Mouse (Mus musculus): Measurements from ENCODE around the gene Pitpnm2. TPM values are rescaled to one million over a fixed set of nuclear protein-coding genes. Genes with fewer than 3 reads are reported as not detected.

Pitpnm2 gene
- polyA plus RNA-seq, 1 experiment, result 21.8 TPM

DNA sequence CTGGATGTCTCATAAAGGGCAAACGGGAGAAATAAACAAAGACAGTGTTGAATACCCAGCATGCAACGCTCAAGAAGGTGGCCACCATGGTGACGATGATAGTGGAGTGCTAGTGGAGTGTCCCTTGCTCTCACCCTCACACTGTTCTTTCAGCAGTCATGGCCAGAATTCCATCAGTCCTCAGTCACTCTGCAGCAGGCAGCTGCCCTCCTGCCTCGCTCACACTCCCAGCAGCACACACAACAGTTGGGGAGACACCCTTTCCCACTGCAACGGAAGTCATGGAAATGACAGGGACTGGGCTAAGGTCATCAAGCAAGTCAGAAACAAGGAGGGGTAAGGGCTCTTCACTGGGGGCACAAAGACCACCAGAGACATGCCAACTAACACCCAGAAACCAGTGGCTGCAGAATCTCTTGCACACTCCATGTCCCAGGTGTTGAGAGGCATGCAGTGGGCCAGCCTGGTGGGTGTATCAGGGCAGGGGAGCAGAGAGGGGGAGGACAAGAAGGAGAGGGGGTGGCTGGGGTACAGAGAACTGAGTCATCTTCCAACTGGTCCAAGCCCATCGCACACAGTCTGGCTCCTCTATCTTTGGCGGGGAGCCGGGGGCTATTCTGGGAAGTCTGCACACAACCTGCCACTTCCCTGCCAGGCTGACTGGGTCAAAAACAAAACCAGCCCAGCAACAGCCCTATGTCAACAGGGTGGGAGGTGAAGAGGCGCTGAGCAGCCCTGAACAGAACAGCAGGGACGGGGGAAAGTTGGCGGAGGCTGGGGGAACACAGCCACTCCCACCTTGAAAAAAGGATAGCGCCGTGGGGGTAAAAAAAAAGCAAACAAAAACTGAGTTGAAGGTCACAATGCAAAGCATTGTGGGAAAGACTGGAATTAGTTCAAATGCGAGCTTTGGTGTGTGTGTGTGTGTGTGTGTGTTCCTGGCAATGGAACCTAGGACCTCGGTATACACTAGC, 76.3 kb downstream of the Pitpnm2 start:
- H3K4me1 ChIP-seq (ENCODE audit: control insufficient read depth, insufficient read depth, insufficient read length, low read length), result peaks cover 30% of the 10 kb centered on the region
- no peak overlapping the region for H3K4me3 ChIP-seq (ENCODE audit: insufficient read depth, low read depth, low read length)

DNA sequence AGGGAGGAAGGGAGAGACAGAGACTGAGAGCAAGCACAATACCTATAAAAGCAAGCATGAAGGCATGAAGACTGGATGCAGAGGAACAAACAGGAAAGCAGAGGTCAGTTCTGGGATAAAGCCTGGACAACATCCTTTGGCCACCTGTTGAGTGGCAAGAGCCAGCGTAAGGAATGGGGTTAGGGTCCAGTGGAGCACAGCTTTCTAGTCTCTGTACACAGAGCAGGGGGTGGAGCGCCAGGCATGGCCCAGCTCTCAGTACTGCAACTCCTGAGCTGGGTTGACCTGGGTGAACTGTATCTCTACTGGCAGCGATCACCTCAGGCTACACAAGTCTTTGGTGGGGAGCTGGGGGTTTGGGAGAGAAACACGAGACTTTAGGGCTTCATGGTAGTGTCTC, 77.3 kb downstream of the Pitpnm2 start:
- Histone ChIP-seq H3K27ac (replicated peaks; ENCODE audit: low read depth, low read length) (peak overlapping the region; percentile 37), H3K4me3 (ENCODE audit: insufficient read depth, low read depth, low read length) (no peak overlapping the region), H3K4me1 (ENCODE audit: control insufficient read depth, insufficient read depth, insufficient read length, low read length) (peaks cover 29% of the 10 kb centered on the region)

More for the DNA sequence above, 76.3 kb downstream of the Pitpnm2 start:
- peak overlapping the region; percentile 92 for H3K27ac ChIP-seq (replicated peaks; ENCODE audit: low read depth, low read length)

DNA sequence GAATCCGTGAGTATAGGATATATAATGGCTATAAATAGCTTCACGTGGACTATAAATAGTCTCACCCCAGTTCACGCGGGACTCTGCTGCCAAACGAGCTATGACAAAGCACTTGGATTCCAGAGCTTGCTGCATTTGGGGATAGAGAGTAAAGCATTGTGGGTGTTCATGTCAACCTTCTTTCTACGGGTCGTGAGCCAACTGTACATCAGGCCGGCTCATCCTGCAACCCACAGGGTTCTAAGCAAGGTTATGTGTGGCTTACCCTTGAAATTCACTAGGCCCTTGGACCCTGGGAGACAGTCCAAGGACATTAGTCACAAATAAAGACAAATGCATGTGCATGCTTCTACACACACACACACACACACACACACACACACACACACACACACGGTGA, 77.8 kb downstream of the Pitpnm2 start:
- H3K4me1 ChIP-seq (ENCODE audit: control insufficient read depth, insufficient read depth, insufficient read length, low read length), result peaks cover 29% of the 10 kb centered on the region
- peak overlapping the region; percentile 37; the same call in 1 of the 2 replicates for H3K27ac ChIP-seq (replicated peaks; ENCODE audit: low read depth, low read length)
- H3K4me3 ChIP-seq (ENCODE audit: insufficient read depth, low read depth, low read length), result no peak overlapping the region

DNA sequence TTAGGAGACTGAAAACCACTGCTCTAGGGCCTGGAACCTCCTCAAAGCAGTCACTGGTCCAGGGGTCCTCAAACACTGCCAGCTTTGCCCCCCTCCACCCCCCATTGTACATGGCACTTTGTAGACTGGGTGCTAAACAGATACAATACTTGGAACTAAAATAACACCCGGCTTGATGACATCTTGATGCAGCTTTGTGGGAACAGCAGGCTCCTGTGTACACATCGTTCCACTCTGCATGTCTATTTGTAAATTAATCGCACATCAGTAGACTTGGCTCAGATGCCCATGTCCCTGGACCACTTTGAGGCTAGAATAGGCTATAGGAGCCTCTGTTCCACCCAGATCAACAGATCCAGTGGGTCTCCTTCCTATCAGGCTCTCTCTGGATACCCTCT, 80.3 kb downstream of the Pitpnm2 start:
- H3K4me1 ChIP-seq (ENCODE audit: control insufficient read depth, insufficient read depth, insufficient read length, low read length), result peaks cover 37% of the 10 kb centered on the region
- H3K27ac ChIP-seq (replicated peaks; ENCODE audit: low read depth, low read length), result no peak overlapping the region
- H3K4me3 ChIP-seq (ENCODE audit: insufficient read depth, low read depth, low read length), result no peak overlapping the region

DNA sequence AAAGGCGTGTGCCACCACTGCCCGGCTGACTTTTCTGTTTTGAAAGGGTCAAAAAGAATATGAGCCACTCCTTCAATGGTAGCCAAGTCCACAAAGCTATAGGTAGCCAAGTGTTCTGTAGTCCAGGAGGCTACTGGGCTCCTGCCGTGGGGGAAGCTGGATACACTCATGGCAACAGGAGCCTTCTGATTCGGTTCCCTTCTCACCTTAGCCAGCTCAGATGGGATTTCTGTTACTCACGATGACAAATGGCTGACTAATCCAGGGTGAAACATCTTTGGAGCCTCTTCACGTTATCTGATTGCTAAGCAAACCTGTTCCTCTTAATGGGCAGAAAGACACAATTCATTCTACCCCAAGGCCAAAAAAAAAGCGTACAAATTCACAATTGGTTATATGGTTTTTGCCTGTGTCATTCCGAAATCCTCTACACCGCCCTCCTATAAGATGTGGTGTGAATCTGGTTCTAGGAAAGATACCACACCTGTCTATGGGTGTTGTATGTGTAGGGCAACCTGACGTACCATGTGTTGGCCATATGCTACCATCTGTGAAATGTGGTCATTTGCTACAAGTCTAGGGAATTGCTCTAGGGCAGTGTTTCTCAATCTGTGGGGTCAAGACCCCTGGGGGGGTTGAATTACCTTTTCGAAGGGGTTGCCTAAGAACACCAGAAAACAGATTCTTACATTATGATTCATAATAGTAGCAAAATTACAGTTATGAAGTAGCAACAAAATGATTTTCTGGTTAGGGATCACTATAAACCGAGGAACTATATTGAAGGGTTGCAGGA, 80.9 kb downstream of the Pitpnm2 start:
- H3K4me1 ChIP-seq (ENCODE audit: control insufficient read depth, insufficient read depth, insufficient read length, low read length), result peaks cover 31% of the 10 kb centered on the region
- no peak overlapping the region for H3K27ac ChIP-seq (replicated peaks; ENCODE audit: low read depth, low read length)
- no peak overlapping the region for H3K4me3 ChIP-seq (ENCODE audit: insufficient read depth, low read depth, low read length)

DNA sequence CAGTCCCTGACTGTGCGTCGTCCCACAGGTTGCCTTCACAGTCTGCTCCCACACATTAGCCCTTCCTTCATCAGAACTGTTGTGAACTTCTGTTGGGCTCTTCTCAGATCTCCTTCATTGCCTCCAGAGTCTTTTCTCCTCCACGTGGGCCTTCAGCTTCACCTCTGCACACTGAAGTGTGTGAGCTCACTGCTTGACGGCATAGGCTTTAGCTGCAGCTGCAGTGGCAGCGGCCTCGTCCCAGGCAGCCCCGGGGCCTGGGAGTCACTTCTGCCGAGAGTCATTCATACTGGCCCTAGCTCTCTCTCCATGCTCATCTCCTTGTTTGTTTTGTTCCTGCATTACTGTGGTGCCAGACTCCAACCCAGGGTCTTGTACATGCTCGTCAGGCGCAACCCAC, 81.9 kb downstream of the Pitpnm2 start:
- H3K4me1 ChIP-seq (ENCODE audit: control insufficient read depth, insufficient read depth, insufficient read length, low read length), result peaks cover 28% of the 10 kb centered on the region
- no peak overlapping the region for H3K4me3 ChIP-seq (ENCODE audit: insufficient read depth, low read depth, low read length)
- H3K27ac ChIP-seq (replicated peaks; ENCODE audit: low read depth, low read length), result no peak overlapping the region

DNA sequence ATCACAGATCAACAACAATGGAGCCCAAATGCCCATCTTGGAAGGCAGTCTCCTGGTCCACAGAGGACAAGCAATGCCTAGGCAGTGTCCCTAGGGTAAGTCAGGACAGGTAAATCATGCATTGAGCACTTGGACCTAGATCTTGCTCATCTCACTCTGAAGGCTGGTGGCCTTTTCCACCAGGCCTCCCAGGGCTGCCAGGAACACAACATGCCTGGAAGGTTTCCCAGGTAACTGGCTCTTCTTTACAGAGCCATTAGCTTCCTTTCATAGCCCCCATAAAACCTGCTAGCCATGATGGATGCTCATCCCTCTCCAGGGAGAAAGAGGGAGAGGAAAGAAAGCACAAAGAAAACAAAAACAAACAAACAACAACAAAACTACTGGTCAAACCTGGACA, 82.8 kb downstream of the Pitpnm2 start:
- no peak overlapping the region for H3K27ac ChIP-seq (replicated peaks; ENCODE audit: low read depth, low read length)
- H3K4me1 ChIP-seq (ENCODE audit: control insufficient read depth, insufficient read depth, insufficient read length, low read length), result peaks cover 20% of the 10 kb centered on the region
- H3K4me3 ChIP-seq (ENCODE audit: insufficient read depth, low read depth, low read length), result no peak overlapping the region

DNA sequence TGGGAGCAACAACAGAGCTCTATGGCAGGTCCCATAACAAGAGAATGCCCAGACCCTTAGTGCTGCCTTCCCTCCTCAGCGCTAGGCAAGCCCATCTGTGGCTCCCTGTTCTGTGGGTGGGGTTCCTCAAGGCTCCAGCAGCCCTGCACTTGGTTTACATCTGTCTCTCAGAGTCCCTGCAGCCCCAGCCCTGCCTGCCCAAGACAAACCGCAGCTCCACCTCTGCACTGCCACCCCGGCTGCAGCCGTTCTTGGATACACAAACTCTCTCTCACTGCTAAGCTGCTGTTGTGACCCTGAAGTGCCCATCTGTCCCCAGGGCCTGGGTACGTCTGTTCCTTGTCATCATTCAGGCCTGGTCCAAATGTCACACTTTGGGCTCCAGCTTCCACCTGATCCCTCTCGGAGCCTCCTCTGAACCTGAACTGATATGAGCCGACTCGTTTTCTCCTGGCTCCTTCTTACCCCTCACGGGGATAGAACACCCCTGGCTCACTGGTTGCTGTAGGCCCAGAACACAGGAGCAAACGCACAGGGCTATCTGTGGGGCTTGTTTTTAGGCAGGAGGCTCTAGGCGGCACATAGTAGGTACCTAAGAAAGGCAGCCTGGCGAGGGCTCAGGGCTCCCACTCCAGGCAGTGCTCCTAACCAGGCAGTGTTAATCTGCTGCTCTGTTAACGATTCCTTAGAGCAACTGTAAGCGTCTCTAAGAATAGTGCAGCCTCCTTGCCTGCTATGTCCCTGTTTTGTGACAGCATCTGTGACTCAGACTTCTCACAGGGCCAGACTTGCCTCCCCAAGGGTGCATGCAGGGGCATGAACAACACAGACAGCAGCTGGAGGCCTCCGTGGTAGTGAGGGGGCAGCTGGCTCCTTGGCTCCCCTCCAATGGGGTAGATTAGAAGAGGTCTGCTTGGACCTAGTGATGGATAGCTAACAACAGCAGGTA, 83.7 kb downstream of the Pitpnm2 start:
- peaks cover 19% of the 10 kb centered on the region for H3K4me1 ChIP-seq (ENCODE audit: control insufficient read depth, insufficient read depth, insufficient read length, low read length)
- H3K4me3 ChIP-seq (ENCODE audit: insufficient read depth, low read depth, low read length), result no peak overlapping the region
- no peak overlapping the region for H3K27ac ChIP-seq (replicated peaks; ENCODE audit: low read depth, low read length)

DNA sequence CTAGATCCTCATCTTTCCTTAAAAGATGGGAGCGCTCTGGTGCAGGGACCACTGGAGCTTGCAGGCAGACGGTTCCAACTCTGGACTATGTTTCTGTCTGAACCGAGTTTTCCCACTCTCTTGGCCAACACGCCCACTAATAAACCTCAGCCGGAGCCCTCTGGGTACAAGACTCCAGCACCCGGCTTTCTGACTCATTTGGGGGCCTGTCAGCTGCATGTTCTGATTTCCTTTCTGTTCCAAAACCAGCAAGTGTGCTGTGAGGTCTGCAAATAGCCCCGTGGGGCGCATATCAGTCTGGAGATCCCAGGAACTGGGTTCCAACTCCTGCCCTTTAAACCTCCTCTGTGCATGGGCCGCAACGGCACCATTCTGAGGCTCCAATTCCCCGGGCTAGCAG, 86.1 kb downstream of the Pitpnm2 start:
- no peak overlapping the region for H3K4me3 ChIP-seq (ENCODE audit: insufficient read depth, low read depth, low read length)
- no peak overlapping the region for H3K27ac ChIP-seq (replicated peaks; ENCODE audit: low read depth, low read length)
- peaks cover 27% of the 10 kb centered on the region for H3K4me1 ChIP-seq (ENCODE audit: control insufficient read depth, insufficient read depth, insufficient read length, low read length)

DNA sequence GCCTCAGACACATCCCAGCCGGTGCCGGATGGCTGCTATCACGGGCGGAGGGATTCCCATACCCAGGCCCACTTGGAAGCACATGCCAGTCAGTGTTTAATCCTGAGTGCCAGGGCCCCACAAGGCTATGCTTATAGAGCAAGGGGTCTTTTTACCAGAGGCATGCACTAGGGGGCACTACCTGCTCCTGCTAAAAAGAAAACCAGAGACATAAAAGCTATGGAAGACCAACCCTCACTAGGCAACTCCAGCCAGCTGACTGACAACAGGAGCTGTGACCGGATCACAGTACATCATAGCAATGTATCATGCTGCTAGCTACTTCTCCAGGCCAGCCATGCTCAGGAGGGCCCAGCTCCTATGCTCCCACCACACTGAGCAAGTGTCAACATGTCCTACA, 87.0 kb downstream of the Pitpnm2 start:
- Histone ChIP-seq H3K4me3 (ENCODE audit: insufficient read depth, low read depth, low read length) (no peak overlapping the region), H3K27ac (replicated peaks; ENCODE audit: low read depth, low read length) (no peak overlapping the region), H3K4me1 (ENCODE audit: control insufficient read depth, insufficient read depth, insufficient read length, low read length) (peaks cover 25% of the 10 kb centered on the region)

DNA sequence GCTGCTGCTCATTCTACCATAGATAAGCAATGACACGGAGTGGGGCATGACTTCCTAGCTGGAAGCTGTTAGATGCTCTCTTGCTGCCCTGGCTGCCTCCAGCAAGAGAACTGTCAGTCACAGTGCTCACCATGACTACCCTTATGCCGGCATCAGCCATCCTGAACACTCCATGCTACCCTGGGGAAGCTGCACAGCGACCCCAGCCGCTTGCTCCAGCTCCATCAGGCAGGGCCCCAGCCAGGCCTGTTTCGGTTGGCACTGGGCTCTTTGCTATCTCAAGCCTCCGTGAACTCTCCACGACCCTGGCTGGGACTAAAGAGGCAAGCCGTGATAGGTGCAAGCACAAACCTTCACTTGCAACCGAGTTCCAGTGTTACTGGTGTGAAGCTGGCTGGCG, 87.7 kb downstream of the Pitpnm2 start:
- peaks cover 24% of the 10 kb centered on the region for H3K4me1 ChIP-seq (ENCODE audit: control insufficient read depth, insufficient read depth, insufficient read length, low read length)
- no peak overlapping the region for H3K4me3 ChIP-seq (ENCODE audit: insufficient read depth, low read depth, low read length)
- no peak overlapping the region for H3K27ac ChIP-seq (replicated peaks; ENCODE audit: low read depth, low read length)

DNA sequence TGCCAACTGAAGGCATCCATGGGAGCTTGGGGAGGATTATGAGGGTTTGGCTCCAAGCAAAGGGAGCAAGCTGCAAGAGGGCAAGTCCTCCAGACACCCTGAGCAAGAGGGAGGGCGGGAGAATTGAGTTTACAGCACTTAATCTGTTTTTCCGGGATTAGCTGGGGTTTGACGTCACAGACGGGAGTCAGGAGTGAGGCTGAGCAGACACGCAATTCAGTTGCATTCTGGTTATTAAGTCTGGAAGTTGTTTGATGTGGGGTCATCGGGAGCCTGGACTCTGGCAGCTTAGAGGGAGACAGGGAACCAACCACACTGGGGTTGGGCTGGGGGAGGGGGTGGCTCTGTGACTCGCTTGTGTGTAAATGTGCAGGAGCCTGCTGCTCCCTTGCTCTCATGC, 90.1 kb downstream of the Pitpnm2 start:
- H3K4me3 ChIP-seq (ENCODE audit: insufficient read depth, low read depth, low read length), result no peak overlapping the region
- no peak overlapping the region for H3K27ac ChIP-seq (replicated peaks; ENCODE audit: low read depth, low read length)
- peaks cover 11% of the 10 kb centered on the region for H3K4me1 ChIP-seq (ENCODE audit: control insufficient read depth, insufficient read depth, insufficient read length, low read length)

DNA sequence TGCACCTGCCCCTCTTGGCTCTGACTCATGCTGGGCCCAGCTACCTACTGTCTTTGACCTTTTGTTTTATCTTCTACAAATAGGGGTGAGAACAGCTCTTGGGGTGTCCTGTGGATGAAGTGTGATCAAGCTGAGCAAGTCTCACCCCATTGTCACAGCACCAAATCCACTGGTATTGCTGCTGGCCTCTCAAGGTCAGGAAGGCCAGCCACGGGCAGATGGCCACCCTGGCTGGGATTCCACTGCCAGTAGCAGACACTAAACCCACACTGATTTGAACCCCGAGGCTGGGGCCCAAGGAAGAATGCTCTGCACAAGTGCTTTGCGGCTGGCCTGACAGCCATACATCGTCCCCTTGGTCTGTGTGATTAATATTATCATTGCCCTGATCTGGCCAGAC, 91.3 kb downstream of the Pitpnm2 start:
- Histone ChIP-seq H3K4me1 (ENCODE audit: control insufficient read depth, insufficient read depth, insufficient read length, low read length) (peaks cover 11% of the 10 kb centered on the region), H3K27ac (replicated peaks; ENCODE audit: low read depth, low read length) (no peak overlapping the region), H3K4me3 (ENCODE audit: insufficient read depth, low read depth, low read length) (no peak overlapping the region)

DNA sequence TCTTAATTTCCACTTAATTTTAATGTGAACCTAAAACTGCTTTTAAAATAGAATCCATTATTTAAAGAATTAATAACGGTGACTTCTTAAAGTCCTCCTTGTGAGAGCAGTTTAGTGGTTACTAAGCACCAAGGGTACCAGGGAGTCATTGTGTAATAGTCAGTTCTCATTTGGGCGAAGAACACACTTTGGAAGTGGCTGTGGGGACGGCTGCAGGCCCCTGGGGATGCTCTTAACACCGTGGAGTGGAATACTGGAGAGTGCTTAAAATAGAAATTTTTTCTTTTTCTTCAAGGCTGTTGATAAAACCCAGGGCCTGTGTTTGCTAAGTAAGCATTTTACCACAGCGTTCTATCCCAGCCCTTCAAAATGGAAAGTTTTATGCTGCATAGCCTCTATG, 93.6 kb downstream of the Pitpnm2 start:
- Histone ChIP-seq H3K27ac (replicated peaks; ENCODE audit: low read depth, low read length) (no peak overlapping the region), H3K4me1 (ENCODE audit: control insufficient read depth, insufficient read depth, insufficient read length, low read length) (peaks cover 9% of the 10 kb centered on the region; the same call in 1 of the 2 replicates)

DNA sequence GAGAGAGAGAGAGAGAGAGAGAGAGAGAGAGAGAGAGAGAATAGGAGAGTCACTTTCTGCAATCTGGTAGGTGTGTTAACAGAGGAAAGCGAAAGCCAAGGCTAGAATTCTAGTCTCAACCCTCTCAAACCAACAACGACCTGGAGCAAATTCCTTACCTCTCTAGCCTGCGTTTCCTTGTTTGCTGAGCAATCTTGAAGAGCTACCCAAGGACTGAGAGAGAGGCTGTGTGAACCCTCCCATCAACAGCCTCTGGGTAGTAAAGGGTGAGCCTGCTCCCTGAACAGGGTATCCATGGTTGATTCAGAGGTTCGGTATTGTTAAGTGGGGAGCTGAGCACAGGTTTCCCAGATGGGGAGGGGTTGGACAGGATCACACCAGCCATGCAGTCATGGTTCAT, 96.8 kb downstream of the Pitpnm2 start:
- Histone ChIP-seq H3K4me3 (ENCODE audit: insufficient read depth, low read depth, low read length) (no peak overlapping the region), H3K4me1 (ENCODE audit: control insufficient read depth, insufficient read depth, insufficient read length, low read length) (no peaks in the 10 kb centered on the region), H3K27ac (replicated peaks; ENCODE audit: low read depth, low read length) (no peak overlapping the region)

More for the DNA sequence above, 93.6 kb downstream of the Pitpnm2 start:
- H3K4me3 ChIP-seq (ENCODE audit: insufficient read depth, low read depth, low read length), result no peak overlapping the region
